Mouse (Mus musculus) c-Kit-positive CD71-positive TER-119-positive erythroid progenitor cells, embryonic 14.5 days (primary cell): ENCODE measurements around the gene Dlgap1.

Experiments used
- DNase-seq: peaks from one replicate; pipeline ENCODE4 v3.0.0-alpha.2; 2013; ENCODE audit warnings: low spot score

Gene Dlgap1

GRCm38 (mm10) chr17:70172500-70173036 is 203.7 kb downstream of the Dlgap1 start:
- no peak for DNase-seq

- DNase-seq = no peak
Observed at GRCm38 (mm10) chr17:70173916-70174315, 205.0 kb downstream of the Dlgap1 start.

GRCm38 (mm10) chr17:70191228-70191627 is 222.4 kb downstream of the Dlgap1 start:
- no peak for DNase-seq

GRCm38 (mm10) chr17:70222891-70223290 is 254.0 kb downstream of the Dlgap1 start:
- DNase-seq = no peak

- DNase-seq = no peak
Observed at GRCm38 (mm10) chr17:70247342-70247741, 278.5 kb downstream of the Dlgap1 start.

- no peak for DNase-seq
Observed at GRCm38 (mm10) chr17:70248250-70248649, 279.4 kb downstream of the Dlgap1 start.

- no peak for DNase-seq
Observed at GRCm38 (mm10) chr17:70252476-70252875, 283.6 kb downstream of the Dlgap1 start.

GRCm38 (mm10) chr17:70256371-70256770 is 287.5 kb downstream of the Dlgap1 start:
- DNase-seq = no peak

- no peak for DNase-seq
Observed at GRCm38 (mm10) chr17:70263156-70263555, 294.3 kb downstream of the Dlgap1 start.

GRCm38 (mm10) chr17:70272125-70272524 is 303.3 kb downstream of the Dlgap1 start:
- no peak for DNase-seq

GRCm38 (mm10) chr17:70287708-70288107 is 318.8 kb downstream of the Dlgap1 start:
- no peak for DNase-seq

GRCm38 (mm10) chr17:70294106-70294505 is 325.2 kb downstream of the Dlgap1 start:
- no peak for DNase-seq

GRCm38 (mm10) chr17:70301941-70302478 is 333.1 kb downstream of the Dlgap1 start:
- DNase-seq = no peak

- no peak for DNase-seq
Observed at GRCm38 (mm10) chr17:70302656-70303055, 333.8 kb downstream of the Dlgap1 start.

GRCm38 (mm10) chr17:70305021-70305420 is 336.1 kb downstream of the Dlgap1 start:
- no peak for DNase-seq

GRCm38 (mm10) chr17:70307418-70308176 is 338.7 kb downstream of the Dlgap1 start:
- DNase-seq = no peak

GRCm38 (mm10) chr17:70308364-70309231 is 339.7 kb downstream of the Dlgap1 start:
- DNase-seq = no peak

GRCm38 (mm10) chr17:70316327-70316726 is 347.5 kb downstream of the Dlgap1 start:
- no peak for DNase-seq

- no peak for DNase-seq
Observed at GRCm38 (mm10) chr17:70317779-70318178, 348.9 kb downstream of the Dlgap1 start.

- DNase-seq = no peak
Observed at GRCm38 (mm10) chr17:70321976-70322375, 353.1 kb downstream of the Dlgap1 start.

- no peak for DNase-seq
Observed at GRCm38 (mm10) chr17:70333440-70333839, 364.6 kb downstream of the Dlgap1 start.

GRCm38 (mm10) chr17:70334171-70334570 is 365.3 kb downstream of the Dlgap1 start:
- DNase-seq = no peak

GRCm38 (mm10) chr17:70339821-70340220 is 370.9 kb downstream of the Dlgap1 start:
- DNase-seq = no peak
